Mouse (Mus musculus): ENCODE measurements around the gene Spast. TPM values are rescaled to one million over a fixed set of nuclear protein-coding genes. Genes with fewer than 3 reads are reported as not detected.
"Not testable (repeated sequence)": the region's sequence is repeated elsewhere in the genome, so short reads cannot be mapped to it uniquely, and the experiment has no call there.

Gene Spast
- total and polyA plus RNA-seq, 2 experiments: 5.6 to 15.0 TPM

DNA sequence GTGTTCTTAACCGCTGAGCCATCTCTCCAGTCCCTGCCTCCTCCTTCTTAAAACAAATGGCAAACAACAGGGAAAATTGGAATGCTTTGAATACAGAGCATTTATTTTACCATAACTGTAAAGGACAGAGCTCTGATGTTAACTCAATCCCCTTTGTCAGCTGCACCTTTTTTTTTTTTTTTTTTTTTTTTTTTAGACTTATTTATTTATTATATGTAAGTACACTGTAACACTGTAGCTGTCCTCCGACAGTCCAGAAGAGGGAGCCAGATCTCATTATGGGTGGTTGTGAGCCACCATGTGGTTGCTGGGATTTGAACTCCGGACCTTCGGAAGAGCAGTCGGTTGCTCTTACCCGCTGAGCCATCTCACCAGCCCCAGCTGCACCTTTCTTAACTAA, 20.1 kb upstream of the Spast start:
- no peaks in the 10 kb centered on the region; the same call in 1 of the 2 replicates for H3K4me1 ChIP-seq (ENCODE audit: control insufficient read depth, insufficient read depth, low read length)
- no peak overlapping the region for H3K27ac ChIP-seq (replicated peaks; ENCODE audit: insufficient read depth, low read depth, low read length)
- no peaks in the 10 kb centered on the region for H3K79me2 ChIP-seq (ENCODE audit: control insufficient read depth, insufficient read depth, low read length)
- no peak overlapping the region for H3K4me3 ChIP-seq (ENCODE audit: insufficient read depth, low read depth, low read length)
- H3K9ac ChIP-seq (ENCODE audit: low read depth, low read length): no peak overlapping the region
- H3K27me3 ChIP-seq (ENCODE audit: control insufficient read depth, insufficient read depth, low read length): no peaks in the 10 kb centered on the region
- DNase-seq (ENCODE audit: extremely low read depth, low read depth, low spot score): no peak
- WGBS: 97% methylated on average over 6 of the region's 6 CpGs
- TF ChIP-seq CTCF (IDR thresholded peaks at IDR 0.05; ENCODE audit: low read depth, low read length): no peak
- no peak for TF ChIP-seq POLR2A (IDR thresholded peaks at IDR 0.05; ENCODE audit: extremely low read depth, insufficient read depth, low read length)
- H3K36me3 ChIP-seq (ENCODE audit: control insufficient read depth, insufficient read depth, low read length): no peaks in the 10 kb centered on the region

DNA sequence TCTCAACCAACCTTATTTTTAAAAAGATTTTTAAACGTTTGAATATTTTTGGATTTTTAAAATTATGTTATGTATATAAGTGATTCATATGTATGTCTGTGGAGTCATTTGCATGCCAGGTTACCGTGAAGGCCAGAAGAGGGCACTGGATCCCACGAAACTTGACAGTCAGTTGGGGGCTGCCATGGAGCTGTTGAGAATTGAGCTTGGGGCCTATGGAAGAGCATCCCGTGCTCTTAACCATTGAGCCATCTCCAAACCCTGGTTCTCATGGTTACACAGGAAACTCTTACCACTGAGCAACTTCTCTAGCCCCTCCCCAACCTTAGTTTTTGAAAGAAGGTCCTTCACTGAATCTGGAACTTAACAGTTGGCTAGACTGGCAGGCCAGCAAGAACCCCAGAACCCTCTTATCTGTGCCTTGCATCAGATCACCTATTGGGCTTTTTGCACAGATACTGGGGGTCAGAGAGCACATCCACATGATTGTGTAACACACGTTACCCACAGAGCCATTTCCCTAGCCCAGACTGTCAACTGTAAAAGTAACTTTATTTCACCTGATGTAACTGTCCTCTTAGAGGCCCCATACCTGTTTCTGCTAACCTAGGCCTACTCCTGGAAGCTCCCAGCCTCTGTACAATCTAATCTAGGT, 16.3 kb upstream of the Spast start:
- H3K9ac ChIP-seq (ENCODE audit: low read depth, low read length): no peak overlapping the region
- peak; percentile 28 for TF ChIP-seq CTCF (IDR thresholded peaks at IDR 0.05; ENCODE audit: low read depth, low read length)
- TF ChIP-seq POLR2A (IDR thresholded peaks at IDR 0.05; ENCODE audit: extremely low read depth, insufficient read depth, low read length): no peak
- DNase-seq (ENCODE audit: extremely low read depth, low read depth, low spot score): peak; percentile 84
- no peaks in the 10 kb centered on the region for H3K79me2 ChIP-seq (ENCODE audit: control insufficient read depth, insufficient read depth, low read length)
- H3K27me3 ChIP-seq (ENCODE audit: control insufficient read depth, insufficient read depth, low read length): no peaks in the 10 kb centered on the region
- no peaks in the 10 kb centered on the region for H3K36me3 ChIP-seq (ENCODE audit: control insufficient read depth, insufficient read depth, low read length)
- H3K4me3 ChIP-seq (ENCODE audit: insufficient read depth, low read depth, low read length): no peak overlapping the region
- H3K27ac ChIP-seq (replicated peaks; ENCODE audit: insufficient read depth, low read depth, low read length): peak overlapping the region; percentile 62
- no peaks in the 10 kb centered on the region for H3K4me1 ChIP-seq (ENCODE audit: control insufficient read depth, insufficient read depth, low read length)
- 57% methylated on average over 5 of the region's 5 CpGs for WGBS

DNA sequence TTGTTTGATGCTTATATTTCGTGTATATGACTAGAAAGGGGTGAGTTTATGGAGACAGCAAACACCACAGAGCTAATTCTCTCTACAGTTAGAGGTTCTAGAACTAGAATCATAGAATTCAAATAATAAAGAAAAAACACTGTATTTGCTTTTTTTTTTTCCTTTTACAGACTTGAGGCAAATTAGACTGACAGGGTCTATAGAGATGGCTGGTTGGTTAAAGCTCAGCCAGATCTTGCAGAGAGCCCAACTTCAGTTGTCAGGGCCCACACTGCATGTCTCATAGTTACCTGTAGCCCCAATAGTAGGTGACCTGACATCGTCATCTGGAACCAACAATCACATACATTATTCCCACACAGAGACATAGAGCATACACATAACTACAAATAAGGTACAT, 14.9 kb upstream of the Spast start, which contains the start of gene Dpy30:
Gene Dpy30 (minus strand): TSS at position 101 of the 400 bp plus-strand sequence.
- H3K27ac ChIP-seq (replicated peaks; ENCODE audit: insufficient read depth, low read depth, low read length): peak within 1 kb of the TSS; percentile 62
- H3K79me2 ChIP-seq (ENCODE audit: control insufficient read depth, insufficient read depth, low read length): no peaks in the 10 kb centered on the region
- no peak within 1 kb of the TSS for H3K9ac ChIP-seq (ENCODE audit: low read depth, low read length)
- H3K27me3 ChIP-seq (ENCODE audit: control insufficient read depth, insufficient read depth, low read length): no peaks in the 10 kb centered on the region
- H3K4me1 ChIP-seq (ENCODE audit: control insufficient read depth, insufficient read depth, low read length): no peaks in the 10 kb centered on the region
- TF ChIP-seq POLR2A (IDR thresholded peaks at IDR 0.05; ENCODE audit: extremely low read depth, insufficient read depth, low read length) (no peak), CTCF (IDR thresholded peaks at IDR 0.05; ENCODE audit: low read depth, low read length) (no peak)
- WGBS: 93% methylated on average over 2 of the region's 2 CpGs
- DNase-seq (ENCODE audit: extremely low read depth, low read depth, low spot score): no peak
- H3K4me3 ChIP-seq (ENCODE audit: insufficient read depth, low read depth, low read length): no peak within 1 kb of the TSS
- no peaks in the 10 kb centered on the region for H3K36me3 ChIP-seq (ENCODE audit: control insufficient read depth, insufficient read depth, low read length)

DNA sequence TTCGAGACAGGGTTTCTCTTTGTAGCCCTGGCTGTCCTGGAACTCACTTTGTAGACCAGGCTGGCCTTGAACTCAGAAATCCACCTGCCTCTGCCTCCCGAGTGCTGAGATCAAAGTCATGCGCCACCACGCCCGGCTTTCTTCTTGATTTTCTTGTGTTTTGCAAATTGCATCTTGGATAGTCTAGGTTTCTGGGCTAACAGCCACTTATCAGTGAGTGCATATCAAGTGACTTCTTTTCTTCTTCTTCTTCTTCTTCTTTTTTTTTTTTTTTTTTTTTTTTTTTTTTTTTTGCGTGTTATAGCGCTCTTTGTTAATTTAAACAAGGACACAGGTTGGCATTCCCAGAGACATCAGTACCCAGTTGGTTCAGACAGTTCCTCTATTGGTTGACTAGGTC, 11.6 kb upstream of the Spast start:
- not testable (repeated sequence) for H3K27me3 ChIP-seq (ENCODE audit: control insufficient read depth, insufficient read depth, low read length); DNase-seq (ENCODE audit: extremely low read depth, low read depth, low spot score); H3K9ac ChIP-seq (ENCODE audit: low read depth, low read length); H3K4me1 ChIP-seq (ENCODE audit: control insufficient read depth, insufficient read depth, low read length); H3K4me3 ChIP-seq (ENCODE audit: insufficient read depth, low read depth, low read length); H3K36me3 ChIP-seq (ENCODE audit: control insufficient read depth, insufficient read depth, low read length); H3K27ac ChIP-seq (replicated peaks; ENCODE audit: insufficient read depth, low read depth, low read length); H3K79me2 ChIP-seq (ENCODE audit: control insufficient read depth, insufficient read depth, low read length)
- WGBS: 84% methylated on average over 7 of the region's 7 CpGs

DNA sequence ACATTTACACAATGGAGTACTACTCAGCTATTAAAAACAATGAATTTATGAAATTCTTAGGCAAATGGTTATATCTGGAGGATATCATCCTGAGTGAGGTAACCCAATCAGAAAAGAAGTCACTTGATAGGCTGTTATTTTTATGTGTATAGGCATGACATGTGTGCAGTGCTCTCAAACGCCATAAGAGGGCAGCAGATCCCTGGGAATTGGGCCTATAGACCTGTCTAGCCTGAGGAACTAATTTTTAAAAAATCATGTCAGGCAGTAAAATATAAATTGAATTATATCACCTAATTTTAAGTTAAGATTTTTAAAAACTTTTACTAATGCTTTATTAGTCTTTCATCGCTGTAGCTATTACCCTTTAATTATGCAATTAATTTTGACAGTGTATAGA, 10.6 kb upstream of the Spast start:
- not testable (repeated sequence) for H3K9ac ChIP-seq (ENCODE audit: low read depth, low read length); H3K79me2 ChIP-seq (ENCODE audit: control insufficient read depth, insufficient read depth, low read length); H3K27me3 ChIP-seq (ENCODE audit: control insufficient read depth, insufficient read depth, low read length); H3K4me3 ChIP-seq (ENCODE audit: insufficient read depth, low read depth, low read length); H3K4me1 ChIP-seq (ENCODE audit: control insufficient read depth, insufficient read depth, low read length); H3K36me3 ChIP-seq (ENCODE audit: control insufficient read depth, insufficient read depth, low read length); H3K27ac ChIP-seq (replicated peaks; ENCODE audit: insufficient read depth, low read depth, low read length)
- DNase-seq (ENCODE audit: extremely low read depth, low read depth, low spot score): peak; percentile 55
- peak; percentile 77 for TF ChIP-seq CTCF (IDR thresholded peaks at IDR 0.05; ENCODE audit: low read depth, low read length)
- 51% methylated on average over 2 of the region's 2 CpGs for whole genome bisulfite sequencing

DNA sequence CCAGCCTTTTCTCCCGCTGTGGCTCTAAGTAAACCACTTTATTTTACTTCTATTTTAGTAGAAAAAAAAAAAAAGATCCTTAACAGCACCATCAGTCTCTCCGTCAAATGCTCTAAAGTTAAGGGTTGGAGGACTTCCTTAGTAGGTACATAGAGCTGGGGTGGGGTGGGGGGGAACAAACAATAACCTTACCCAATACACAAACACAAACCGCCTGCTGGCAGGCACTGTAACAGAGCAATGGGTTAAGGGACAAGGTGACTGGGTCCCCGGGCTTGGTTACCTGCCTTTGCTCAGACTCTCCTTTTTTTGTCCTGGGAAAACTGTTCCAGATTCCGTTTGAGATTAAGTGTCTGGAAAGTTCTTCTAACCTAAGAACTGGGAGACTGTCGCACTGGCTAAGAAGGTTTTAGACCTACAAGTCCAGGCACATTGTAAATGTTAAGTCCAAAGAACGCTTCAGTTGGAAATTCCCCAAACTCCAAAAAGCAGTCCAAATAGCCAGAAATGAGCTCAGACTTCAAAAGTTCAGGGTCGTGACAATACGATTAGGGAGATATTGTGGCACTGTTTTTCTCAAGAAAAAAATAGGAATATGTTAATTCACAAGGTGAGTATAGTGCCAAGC, 7.6 kb upstream of the Spast start:
- Histone ChIP-seq H3K4me1 (ENCODE audit: control insufficient read depth, insufficient read depth, low read length) (peaks cover 2% of the 10 kb centered on the region), H3K27ac (replicated peaks; ENCODE audit: insufficient read depth, low read depth, low read length) (peak overlapping the region; percentile 98), H3K9ac (ENCODE audit: low read depth, low read length) (peak overlapping the region; percentile 71; the same call in 1 of the 2 replicates), H3K27me3 (ENCODE audit: control insufficient read depth, insufficient read depth, low read length) (no peaks in the 10 kb centered on the region), H3K4me3 (ENCODE audit: insufficient read depth, low read depth, low read length) (peak overlapping the region; percentile 9; the same call in 1 of the 2 replicates), H3K79me2 (ENCODE audit: control insufficient read depth, insufficient read depth, low read length) (no peaks in the 10 kb centered on the region), H3K36me3 (ENCODE audit: control insufficient read depth, insufficient read depth, low read length) (no peaks in the 10 kb centered on the region)
- peak; percentile 92 for DNase-seq (ENCODE audit: extremely low read depth, low read depth, low spot score)
- TF ChIP-seq CTCF (IDR thresholded peaks at IDR 0.05; ENCODE audit: low read depth, low read length) (no peak), POLR2A (IDR thresholded peaks at IDR 0.05; ENCODE audit: extremely low read depth, insufficient read depth, low read length) (no peak)
- 23% methylated on average over 9 of the region's 9 CpGs for WGBS

Measured in liver, adult 2 months (tissue).